Mouse (Mus musculus) cerebellum, adult (tissue): ENCODE measurements at regions not wholly inside any gene's neighbourhood (a gene's known extent, or its start where the extent isn't known, plus 50 kb on each side); places are given as distances from the start of the nearest gene placed in this dataset.

Experiments
- ATAC-seq: cut with Nextera tagmentation; 2 replicates; pipeline ENCODE4 v1.9.2; 2017; ENCODE audit warnings: mild to moderate bottlenecking, moderate library complexity, mixed read lengths; ENCODE audit not compliant: insufficient number of reproducible peaks, low FRiP score, low TSS enrichment

GRCm38 (mm10) chr12:118660384-118661213, 185.5 kb upstream of the Sp8 start:
- ATAC-seq: no peak

- ATAC-seq: no peak
Measured at GRCm38 (mm10) chr12:118659240-118660120, 186.6 kb upstream of the Sp8 start.

- ATAC-seq: no peak
Measured at GRCm38 (mm10) chr12:118650483-118651160, 195.5 kb upstream of the Sp8 start.

GRCm38 (mm10) chr12:118649323-118649973, 196.7 kb upstream of the Sp8 start:
- no peak for ATAC-seq

- ATAC-seq: no peak
Measured at GRCm38 (mm10) chr12:118648673-118649072, 197.5 kb upstream of the Sp8 start.

GRCm38 (mm10) chr12:118647270-118648042, 198.7 kb upstream of the Sp8 start:
- ATAC-seq: no peak

- ATAC-seq: no peak
Measured at GRCm38 (mm10) chr12:118640925-118641324, 205.2 kb upstream of the Sp8 start.

- no peak for ATAC-seq
Measured at GRCm38 (mm10) chr12:118637214-118637613, 208.9 kb upstream of the Sp8 start.

GRCm38 (mm10) chr12:118635456-118635855, 210.7 kb upstream of the Sp8 start:
- no peak for ATAC-seq

- no peak for ATAC-seq
Measured at GRCm38 (mm10) chr12:118630373-118630772, 215.8 kb upstream of the Sp8 start.

- ATAC-seq: no peak
Measured at GRCm38 (mm10) chr12:118621697-118622485, 224.2 kb upstream of the Sp8 start.

GRCm38 (mm10) chr12:118620847-118621636, 225.1 kb upstream of the Sp8 start:
- ATAC-seq: no peak

- ATAC-seq: no peak
Measured at GRCm38 (mm10) chr12:118597015-118597414, 249.1 kb upstream of the Sp8 start.

- ATAC-seq: no peak
Measured at GRCm38 (mm10) chr12:118594781-118595574, 251.2 kb upstream of the Sp8 start.

GRCm38 (mm10) chr12:118583829-118584628, 262.1 kb upstream of the Sp8 start:
- peak; percentile 59 for ATAC-seq

- ATAC-seq: no peak
Measured at GRCm38 (mm10) chr12:118569811-118570210, 268.6 kb upstream of the Sp4 start.
